Mouse (Mus musculus): ENCODE measurements around the gene Trit1. TPM values are rescaled to one million over a fixed set of nuclear protein-coding genes. Genes with fewer than 3 reads are reported as not detected.

Gene Trit1
- polyA plus RNA-seq, 1 experiment from 2014 or later = 16.4 TPM

DNA sequence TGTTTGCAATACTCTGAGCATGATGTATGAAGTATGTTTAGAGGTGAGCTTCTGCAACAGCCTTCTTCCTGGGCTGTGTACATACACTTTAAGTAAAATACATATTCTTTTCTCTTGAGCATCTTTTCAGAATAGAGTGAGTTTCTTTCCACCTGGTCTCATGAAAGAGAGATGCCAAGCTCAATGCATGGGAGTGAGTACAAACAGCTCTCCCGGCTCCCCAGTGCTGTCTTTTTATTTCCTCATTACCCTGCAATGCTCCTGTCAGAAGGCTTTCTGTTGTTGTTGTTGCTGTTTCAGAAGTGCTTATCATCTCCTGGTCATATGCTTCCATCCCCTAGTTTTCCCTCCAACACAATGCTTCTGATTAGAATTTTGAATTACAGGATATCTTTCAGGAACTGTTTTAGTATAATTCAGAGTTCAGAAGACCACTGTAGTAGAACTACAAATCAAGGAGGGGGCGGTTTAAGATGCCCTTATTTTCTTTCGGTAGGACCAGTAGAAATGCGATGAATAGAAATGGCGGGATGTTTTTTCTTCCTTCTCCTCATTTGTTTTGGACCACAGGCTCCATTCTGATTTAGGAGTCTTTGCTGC, 3.0 kb upstream of the Trit1 start:
- no peak for ATAC-seq (ENCODE audit: insufficient read depth)
- no peak overlapping the region for H3K27ac ChIP-seq (ENCODE audit: low read depth)
- no peak overlapping the region for H3K4me2 ChIP-seq
- H3K36me3 ChIP-seq (ENCODE audit: insufficient read depth) = no peaks in the 10 kb centered on the region
- H3K27me3 ChIP-seq (ENCODE audit: insufficient read depth, low read length) = no peaks in the 10 kb centered on the region
- WGBS = 68% methylated on average over 5 of the region's 5 CpGs
- H3K9ac ChIP-seq = no peak overlapping the region
- no peak for DNase-seq
- H3K4me3 ChIP-seq (ENCODE audit: low read depth, low read length) = no peak overlapping the region
- H3K9me3 ChIP-seq (ENCODE audit: low read depth, low read length) = no peaks in the 10 kb centered on the region
- H3K4me1 ChIP-seq (ENCODE audit: insufficient read depth) = peaks cover 10% of the 10 kb centered on the region
- TF ChIP-seq CTCF (IDR thresholded peaks at IDR 0.05; ENCODE audit: low read depth) = no peak

DNA sequence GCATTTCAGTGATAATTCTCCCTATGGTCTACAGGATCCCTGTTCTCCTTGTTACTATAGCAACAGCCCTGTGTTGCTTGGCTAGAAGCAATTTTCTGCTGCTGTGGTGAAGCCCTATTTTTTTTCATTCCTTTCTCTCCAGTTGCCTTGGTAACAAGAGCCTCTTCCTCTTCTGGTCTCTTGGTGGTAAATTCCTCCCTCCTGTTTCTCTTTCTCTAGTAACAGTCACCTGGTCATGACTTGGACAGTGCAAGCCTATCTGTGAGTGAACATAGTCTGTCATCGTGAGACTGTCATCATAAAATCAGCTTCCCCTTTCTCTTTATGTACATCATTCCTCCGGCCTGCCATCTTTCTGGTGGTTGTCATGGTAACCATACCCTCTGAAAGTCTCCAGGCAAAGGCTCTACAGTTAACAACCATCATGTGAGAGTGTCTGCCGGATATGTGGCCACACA, 2.4 kb upstream of the Trit1 start:
- Histone ChIP-seq H3K27ac (ENCODE audit: low read depth) (no peak overlapping the region), H3K36me3 (ENCODE audit: insufficient read depth) (no peaks in the 10 kb centered on the region), H3K4me1 (ENCODE audit: insufficient read depth) (peaks cover 12% of the 10 kb centered on the region), H3K27me3 (ENCODE audit: insufficient read depth, low read length) (no peaks in the 10 kb centered on the region), H3K9ac (no peak overlapping the region), H3K9me3 (ENCODE audit: low read depth, low read length) (no peaks in the 10 kb centered on the region), H3K4me2 (no peak overlapping the region), H3K4me3 (ENCODE audit: low read depth, low read length) (no peak overlapping the region)
- no peak for ATAC-seq (ENCODE audit: insufficient read depth)
- DNase-seq = peak; percentile 28
- TF ChIP-seq CTCF (IDR thresholded peaks at IDR 0.05; ENCODE audit: low read depth) = no peak
- WGBS = 49% methylated on average over 3 of the region's 3 CpGs

GRCm38 (mm10) chr4:123014501-123015282, 1.7 kb upstream of the Trit1 start:
- Histone ChIP-seq H3K4me1 (ENCODE audit: insufficient read depth) (peaks cover 15% of the 10 kb centered on the region), H3K36me3 (ENCODE audit: insufficient read depth) (no peaks in the 10 kb centered on the region), H3K9me3 (ENCODE audit: low read depth, low read length) (no peaks in the 10 kb centered on the region), H3K27ac (ENCODE audit: low read depth) (no peak overlapping the region), H3K4me2 (no peak overlapping the region), H3K4me3 (ENCODE audit: low read depth, low read length) (no peak overlapping the region), H3K9ac (no peak overlapping the region), H3K27me3 (ENCODE audit: insufficient read depth, low read length) (no peaks in the 10 kb centered on the region)
- ATAC-seq (ENCODE audit: insufficient read depth) = no peak
- DNase-seq = peak; percentile 16
- 32% methylated on average over 7 of the region's 7 CpGs for WGBS
- no peak for TF ChIP-seq CTCF (IDR thresholded peaks at IDR 0.05; ENCODE audit: low read depth)

- Histone ChIP-seq H3K9me3 (ENCODE audit: low read depth, low read length) (no peaks in the 10 kb centered on the region), H3K27me3 (ENCODE audit: insufficient read depth, low read length) (no peaks in the 10 kb centered on the region), H3K4me1 (ENCODE audit: insufficient read depth) (peaks cover 15% of the 10 kb centered on the region), H3K36me3 (ENCODE audit: insufficient read depth) (peaks cover 16% of the 10 kb centered on the region; the same call in 1 of the 2 replicates), H3K27ac (ENCODE audit: low read depth) (no peak overlapping the region), H3K9ac (no peak overlapping the region), H3K4me3 (ENCODE audit: low read depth, low read length) (no peak overlapping the region), H3K4me2 (no peak overlapping the region)
- DNase-seq (no peak), ATAC-seq (ENCODE audit: insufficient read depth) (no peak)
- WGBS = 94% methylated on average over 3 of the region's 3 CpGs
- no peak for TF ChIP-seq CTCF (IDR thresholded peaks at IDR 0.05; ENCODE audit: low read depth)
Observed at GRCm38 (mm10) chr4:123021591-123021990, 5.2 kb downstream of the Trit1 start.

- Histone ChIP-seq H3K4me1 (ENCODE audit: insufficient read depth) (peaks cover 11% of the 10 kb centered on the region), H3K4me2 (no peak overlapping the region), H3K27me3 (ENCODE audit: insufficient read depth, low read length) (no peaks in the 10 kb centered on the region), H3K4me3 (ENCODE audit: low read depth, low read length) (no peak overlapping the region), H3K9ac (no peak overlapping the region), H3K27ac (ENCODE audit: low read depth) (no peak overlapping the region), H3K9me3 (ENCODE audit: low read depth, low read length) (no peaks in the 10 kb centered on the region), H3K36me3 (ENCODE audit: insufficient read depth) (peaks cover 30% of the 10 kb centered on the region)
- ATAC-seq (ENCODE audit: insufficient read depth) (no peak), DNase-seq (no peak)
- WGBS = 92% methylated on average over 1 of the region's 1 CpGs
- TF ChIP-seq CTCF (IDR thresholded peaks at IDR 0.05; ENCODE audit: low read depth) = no peak
Observed at GRCm38 (mm10) chr4:123022896-123023295, 6.5 kb downstream of the Trit1 start.

GRCm38 (mm10) chr4:123025418-123025817, 9.0 kb downstream of the Trit1 start:
- TF ChIP-seq CTCF (IDR thresholded peaks at IDR 0.05; ENCODE audit: low read depth) = no peak
- DNase-seq (no peak), ATAC-seq (ENCODE audit: insufficient read depth) (no peak)
- Histone ChIP-seq H3K27me3 (ENCODE audit: insufficient read depth, low read length) (no peaks in the 10 kb centered on the region), H3K4me3 (ENCODE audit: low read depth, low read length) (no peak overlapping the region), H3K27ac (ENCODE audit: low read depth) (no peak overlapping the region), H3K9ac (no peak overlapping the region), H3K4me1 (ENCODE audit: insufficient read depth) (no peaks in the 10 kb centered on the region), H3K4me2 (no peak overlapping the region), H3K9me3 (ENCODE audit: low read depth, low read length) (no peaks in the 10 kb centered on the region), H3K36me3 (ENCODE audit: insufficient read depth) (peaks cover 44% of the 10 kb centered on the region)
- 64% methylated on average over 2 of the region's 2 CpGs for WGBS

GRCm38 (mm10) chr4:123026161-123026560, 9.8 kb downstream of the Trit1 start:
- peaks cover 52% of the 10 kb centered on the region for H3K36me3 ChIP-seq (ENCODE audit: insufficient read depth)
- WGBS = 95% methylated on average over 13 of the region's 13 CpGs
- no peak for ATAC-seq (ENCODE audit: insufficient read depth)

More at GRCm38 (mm10) chr4:123026161-123026560, 9.8 kb downstream of the Trit1 start:
- H3K9ac ChIP-seq = no peak overlapping the region
- no peaks in the 10 kb centered on the region for H3K27me3 ChIP-seq (ENCODE audit: insufficient read depth, low read length)
- no peak overlapping the region for H3K4me3 ChIP-seq (ENCODE audit: low read depth, low read length)
- no peaks in the 10 kb centered on the region for H3K9me3 ChIP-seq (ENCODE audit: low read depth, low read length)
- no peak for DNase-seq
- no peak for TF ChIP-seq CTCF (IDR thresholded peaks at IDR 0.05; ENCODE audit: low read depth)
- H3K27ac ChIP-seq (ENCODE audit: low read depth) = no peak overlapping the region
- H3K4me2 ChIP-seq = no peak overlapping the region
- H3K4me1 ChIP-seq (ENCODE audit: insufficient read depth) = no peaks in the 10 kb centered on the region

Data from lung, embryonic 14.5 days (tissue).